In genomic region chr7:137321961-137322784, GRCm38 (mm10) we compare ENCODE assay signal across 8 mouse cellular contexts. TPM values are rescaled to one million over a fixed set of nuclear protein-coding genes. Genes with fewer than 3 reads are reported as not detected.
A peak's percentile ranks its signal among the peaks of the same experiment; 100 is the strongest.
DNase-seq lines count a peak whose midpoint lies in the region; ATAC-seq lines count a peak whose summit lies in the region.

No protein-coding gene starts in this region.

- 2% methylated on average over 72 of the region's 72 CpGs for WGBS in liver, embryonic 11.5 days
- under 1% methylated on average over 60 of the region's 72 CpGs for WGBS in forebrain, embryonic 13.5 days
- under 1% methylated on average over 71 of the region's 72 CpGs for WGBS in limb, embryonic 13.5 days

- peak overlapping the region; percentile 39 for H3K4me3 ChIP-seq in liver, embryonic 11.5 days (ENCODE audit: low read depth, low read length)
- peak overlapping the region; percentile 38 for H3K4me3 ChIP-seq in forebrain, embryonic 13.5 days
- peak overlapping the region; percentile 86 for H3K4me3 ChIP-seq in limb, embryonic 13.5 days

- DNase-seq in liver, embryonic 11.5 days (ENCODE audit: low spot score): no peak
- no peak for DNase-seq in liver
- DNase-seq in retina, postnatal 1 day: peak; percentile 21
- DNase-seq in left cerebral cortex, adult 18-20 months (ENCODE audit: low spot score in 2 of 2): no peak
- DNase-seq in ovary, adult 18-20 months (ENCODE audit: low spot score): no peak
- DNase-seq in right cerebral cortex, postnatal 14 days: no peak

- ATAC-seq in liver, embryonic 11.5 days (replicated peaks; ENCODE audit: low FRiP score): no peak
- ATAC-seq in forebrain, embryonic 13.5 days: no peak
- no peak for ATAC-seq in limb, embryonic 13.5 days (ENCODE audit: low FRiP score, low read depth)

- no peaks in the 10 kb centered on the region for H3K36me3 ChIP-seq in liver, embryonic 11.5 days (ENCODE audit: control insufficient read depth, insufficient read depth, low read length)
- no peaks in the 10 kb centered on the region for H3K36me3 ChIP-seq in forebrain, embryonic 13.5 days (ENCODE audit: poor library complexity, severe bottlenecking)
- no peaks in the 10 kb centered on the region for H3K36me3 ChIP-seq in limb, embryonic 13.5 days

- peak overlapping the region; percentile 58 for H3K4me2 ChIP-seq in liver, embryonic 11.5 days
- H3K4me2 ChIP-seq in forebrain, embryonic 13.5 days: peak overlapping the region; percentile 59
- H3K4me2 ChIP-seq in limb, embryonic 13.5 days (replicated peaks): peak overlapping the region; percentile 91

- H3K4me1 ChIP-seq in liver, embryonic 11.5 days (replicated peaks; ENCODE audit: control insufficient read depth, insufficient read depth, low read length): peaks cover 5% of the 10 kb centered on the region
- H3K4me1 ChIP-seq in forebrain, embryonic 13.5 days: peaks cover 42% of the 10 kb centered on the region
- H3K4me1 ChIP-seq in limb, embryonic 13.5 days: peaks cover 56% of the 10 kb centered on the region

- H3K27ac ChIP-seq in liver, embryonic 11.5 days (ENCODE audit: low read depth, low read length): no peak overlapping the region
- no peak overlapping the region for H3K27ac ChIP-seq in forebrain, embryonic 13.5 days
- peak overlapping the region; percentile 76 for H3K27ac ChIP-seq in limb, embryonic 13.5 days

- no peaks in the 10 kb centered on the region for H3K9me3 ChIP-seq in liver, embryonic 11.5 days (ENCODE audit: control insufficient read depth, low read length)
- H3K9me3 ChIP-seq in forebrain, embryonic 13.5 days (replicated peaks): peaks cover 5% of the 10 kb centered on the region; the same call in 1 of the 2 replicates
- peaks cover 3% of the 10 kb centered on the region; the same call in 1 of the 2 replicates for H3K9me3 ChIP-seq in limb, embryonic 13.5 days

- H3K27me3 ChIP-seq in liver, embryonic 11.5 days (replicated peaks; ENCODE audit: control insufficient read depth, insufficient read depth, low read length): peaks cover 90% of the 10 kb centered on the region
- H3K27me3 ChIP-seq in forebrain, embryonic 13.5 days: peaks cover 96% of the 10 kb centered on the region
- peaks cover 93% of the 10 kb centered on the region for H3K27me3 ChIP-seq in limb, embryonic 13.5 days

- H3K9ac ChIP-seq in liver, embryonic 11.5 days (ENCODE audit: low read depth, low read length): no peak overlapping the region
- H3K9ac ChIP-seq in forebrain, embryonic 13.5 days: peak overlapping the region; percentile 43
- peak overlapping the region; percentile 73 for H3K9ac ChIP-seq in limb, embryonic 13.5 days

RNA-seq across cellular contexts. Expression of gene Ebf3, which starts 7.9 kb away (rescaled TPM):
- 0.55 and 0.83 TPM in 2 replicates for polyA plus RNA-seq in liver, embryonic 11.5 days (2014; fragmentation: Nextera tagmentation; extraction: Ambion mirVana)
- polyA plus RNA-seq in forebrain, embryonic 13.5 days (2015; fragmentation: Nextera tagmentation; extraction: Ambion mirVana): 1.1 and 2.0 TPM in 2 replicates
- 13.4 and 16.9 TPM in 2 replicates for polyA plus RNA-seq in limb, embryonic 13.5 days (2015; fragmentation: Nextera tagmentation; extraction: Ambion mirVana)
- under 1 TPM; 0.30 to 0.63 TPM for total RNA-seq in left cerebral cortex, adult 18-20 months (2021)
